Mouse (Mus musculus): ENCODE results near the gene BC005561. TPM values are rescaled to one million over a fixed set of nuclear protein-coding genes. Genes with fewer than 3 reads are reported as not detected.

The BC005561 gene
- polyA plus RNA-seq (2014; fragmentation: Nextera tagmentation; extraction: Ambion mirVana) = 9.6 and 10.6 TPM in 2 replicates

- peak; percentile 92 for DNase-seq (ENCODE audit: low spot score)
- H3K36me3 ChIP-seq (ENCODE audit: control insufficient read depth, insufficient read depth, low read length) = peaks cover 12% of the 10 kb centered on the region
- H3K27me3 ChIP-seq (replicated peaks; ENCODE audit: control insufficient read depth, insufficient read depth, low read length) = no peaks in the 10 kb centered on the region
- peak; percentile 95 for ATAC-seq
- H3K4me1 ChIP-seq (ENCODE audit: control insufficient read depth, insufficient read depth, low read length) = peaks cover 12% of the 10 kb centered on the region; the same call in 1 of the 2 replicates
- peaks cover 4% of the 10 kb centered on the region; the same call in 1 of the 2 replicates for H3K9me3 ChIP-seq (replicated peaks; ENCODE audit: control insufficient read depth, low read length)
- peak within 1 kb of the TSS; percentile 89 for H3K9ac ChIP-seq (ENCODE audit: low read length)
- peak within 1 kb of the TSS; percentile 85 for H3K4me3 ChIP-seq (ENCODE audit: low read depth, low read length)
- peak within 1 kb of the TSS; percentile 72 for H3K4me2 ChIP-seq (ENCODE audit: low read length)
- peak within 1 kb of the TSS; percentile 86 for H3K27ac ChIP-seq (ENCODE audit: low read depth, low read length)
- under 1% methylated on average over 67 of the region's 83 CpGs for WGBS
Observed at GRCm38 (mm10) chr5:104508195-104508891, at the start of gene BC005561. BC005561 (plus strand) TSS chr5:104508352.

- H3K36me3 ChIP-seq (ENCODE audit: control insufficient read depth, insufficient read depth, low read length) = no peaks in the 10 kb centered on the region
- H3K27ac ChIP-seq (ENCODE audit: low read depth, low read length) = peak within 1 kb of the TSS; percentile 95
- peaks cover 7% of the 10 kb centered on the region for H3K4me1 ChIP-seq (ENCODE audit: control insufficient read depth, insufficient read depth, low read length)
- 11% methylated on average over 46 of the region's 46 CpGs for WGBS
- peak within 1 kb of the TSS; percentile 80 for H3K4me3 ChIP-seq (ENCODE audit: low read depth, low read length)
- DNase-seq (ENCODE audit: low spot score) (peak; percentile 77), ATAC-seq (peak; percentile 89)
- no peaks in the 10 kb centered on the region for H3K27me3 ChIP-seq (replicated peaks; ENCODE audit: control insufficient read depth, insufficient read depth, low read length)
- no peaks in the 10 kb centered on the region for H3K9me3 ChIP-seq (replicated peaks; ENCODE audit: control insufficient read depth, low read length)
- peak within 1 kb of the TSS; percentile 73 for H3K4me2 ChIP-seq (ENCODE audit: low read length)
- H3K9ac ChIP-seq (ENCODE audit: low read length) = peak within 1 kb of the TSS; percentile 97
Observed at GRCm38 (mm10) chr5:104458832-104459705, 49.1 kb upstream of the BC005561 start, which contains the start of gene Pkd2. Pkd2 (plus strand) TSS chr5:104459450.

- peaks cover 7% of the 10 kb centered on the region for H3K4me1 ChIP-seq (ENCODE audit: control insufficient read depth, insufficient read depth, low read length)
- H3K27me3 ChIP-seq (replicated peaks; ENCODE audit: control insufficient read depth, insufficient read depth, low read length) = no peaks in the 10 kb centered on the region
- H3K9ac ChIP-seq (ENCODE audit: low read length) = peak overlapping the region; percentile 97
- H3K9me3 ChIP-seq (replicated peaks; ENCODE audit: control insufficient read depth, low read length) = no peaks in the 10 kb centered on the region
- H3K27ac ChIP-seq (ENCODE audit: low read depth, low read length) = peak overlapping the region; percentile 95
- under 1% methylated on average over 67 of the region's 82 CpGs for WGBS
- no peaks in the 10 kb centered on the region for H3K36me3 ChIP-seq (ENCODE audit: control insufficient read depth, insufficient read depth, low read length)
- peak; percentile 71 for DNase-seq (ENCODE audit: low spot score)
- H3K4me2 ChIP-seq (ENCODE audit: low read length) = peak overlapping the region; percentile 73
- H3K4me3 ChIP-seq (ENCODE audit: low read depth, low read length) = peak overlapping the region; percentile 80
- ATAC-seq = peak; percentile 79
Observed at GRCm38 (mm10) chr5:104459706-104460455, 48.3 kb upstream of the BC005561 start.

GRCm38 (mm10) chr5:104460456-104460838, 47.7 kb upstream of the BC005561 start:
- no peak overlapping the region for H3K27ac ChIP-seq (ENCODE audit: low read depth, low read length)
- H3K4me1 ChIP-seq (ENCODE audit: control insufficient read depth, insufficient read depth, low read length) = peaks cover 7% of the 10 kb centered on the region
- WGBS = 23% methylated on average over 3 of the region's 3 CpGs
- H3K4me3 ChIP-seq (ENCODE audit: low read depth, low read length) = peak overlapping the region; percentile 80
- peak overlapping the region; percentile 97 for H3K9ac ChIP-seq (ENCODE audit: low read length)
- ATAC-seq = no peak
- H3K36me3 ChIP-seq (ENCODE audit: control insufficient read depth, insufficient read depth, low read length) = peaks cover 4% of the 10 kb centered on the region; the same call in 1 of the 2 replicates
- no peaks in the 10 kb centered on the region for H3K9me3 ChIP-seq (replicated peaks; ENCODE audit: control insufficient read depth, low read length)
- H3K4me2 ChIP-seq (ENCODE audit: low read length) = peak overlapping the region; percentile 73
- DNase-seq (ENCODE audit: low spot score) = no peak
- H3K27me3 ChIP-seq (replicated peaks; ENCODE audit: control insufficient read depth, insufficient read depth, low read length) = no peaks in the 10 kb centered on the region

- Histone ChIP-seq H3K36me3 (ENCODE audit: control insufficient read depth, insufficient read depth, low read length) (peaks cover 8% of the 10 kb centered on the region), H3K27me3 (replicated peaks; ENCODE audit: control insufficient read depth, insufficient read depth, low read length) (no peaks in the 10 kb centered on the region), H3K4me3 (ENCODE audit: low read depth, low read length) (peak overlapping the region; percentile 80), H3K9ac (ENCODE audit: low read length) (0 out of 2 replicates have a peak overlapping the region, but pooled peaks have one; percentile 1), H3K9me3 (replicated peaks; ENCODE audit: control insufficient read depth, low read length) (no peaks in the 10 kb centered on the region), H3K4me2 (ENCODE audit: low read length) (peak overlapping the region; percentile 73), H3K27ac (ENCODE audit: low read depth, low read length) (no peak overlapping the region), H3K4me1 (ENCODE audit: control insufficient read depth, insufficient read depth, low read length) (peaks cover 7% of the 10 kb centered on the region)
- DNase-seq (ENCODE audit: low spot score) (peak; percentile 22), ATAC-seq (no peak)
- WGBS = 35% methylated on average over 6 of the region's 7 CpGs
Observed at GRCm38 (mm10) chr5:104460856-104461255, 47.3 kb upstream of the BC005561 start.

- WGBS = 95% methylated on average over 8 of the region's 8 CpGs
- no peak overlapping the region for H3K4me3 ChIP-seq (ENCODE audit: low read depth, low read length)
- H3K9me3 ChIP-seq (replicated peaks; ENCODE audit: control insufficient read depth, low read length) = no peaks in the 10 kb centered on the region
- ATAC-seq (no peak), DNase-seq (ENCODE audit: low spot score) (no peak)
- H3K36me3 ChIP-seq (ENCODE audit: control insufficient read depth, insufficient read depth, low read length) = peaks cover 31% of the 10 kb centered on the region
- H3K27ac ChIP-seq (ENCODE audit: low read depth, low read length) = no peak overlapping the region
- H3K9ac ChIP-seq (ENCODE audit: low read length) = no peak overlapping the region
- no peak overlapping the region for H3K4me2 ChIP-seq (ENCODE audit: low read length)
- H3K27me3 ChIP-seq (replicated peaks; ENCODE audit: control insufficient read depth, insufficient read depth, low read length) = no peaks in the 10 kb centered on the region
- H3K4me1 ChIP-seq (ENCODE audit: control insufficient read depth, insufficient read depth, low read length) = no peaks in the 10 kb centered on the region; the same call in 1 of the 2 replicates
Observed at GRCm38 (mm10) chr5:104465279-104465678, 42.9 kb upstream of the BC005561 start.

GRCm38 (mm10) chr5:104465731-104466130, 42.4 kb upstream of the BC005561 start:
- peaks cover 32% of the 10 kb centered on the region for H3K36me3 ChIP-seq (ENCODE audit: control insufficient read depth, insufficient read depth, low read length)

GRCm38 (mm10) chr5:104466816-104467215, 41.3 kb upstream of the BC005561 start:
- 94% methylated on average over 16 of the region's 16 CpGs for WGBS
- no peak overlapping the region for H3K4me3 ChIP-seq (ENCODE audit: low read depth, low read length)
- H3K9me3 ChIP-seq (replicated peaks; ENCODE audit: control insufficient read depth, low read length) = no peaks in the 10 kb centered on the region
- ATAC-seq (no peak), DNase-seq (ENCODE audit: low spot score) (no peak)
- H3K4me2 ChIP-seq (ENCODE audit: low read length) = no peak overlapping the region
- H3K27ac ChIP-seq (ENCODE audit: low read depth, low read length) = no peak overlapping the region
- H3K9ac ChIP-seq (ENCODE audit: low read length) = no peak overlapping the region
- no peaks in the 10 kb centered on the region for H3K4me1 ChIP-seq (ENCODE audit: control insufficient read depth, insufficient read depth, low read length)
- H3K27me3 ChIP-seq (replicated peaks; ENCODE audit: control insufficient read depth, insufficient read depth, low read length) = no peaks in the 10 kb centered on the region
- peaks cover 38% of the 10 kb centered on the region for H3K36me3 ChIP-seq (ENCODE audit: control insufficient read depth, insufficient read depth, low read length)

More at GRCm38 (mm10) chr5:104465731-104466130, 42.4 kb upstream of the BC005561 start:
- Histone ChIP-seq H3K27ac (ENCODE audit: low read depth, low read length) (no peak overlapping the region), H3K27me3 (replicated peaks; ENCODE audit: control insufficient read depth, insufficient read depth, low read length) (no peaks in the 10 kb centered on the region), H3K4me3 (ENCODE audit: low read depth, low read length) (no peak overlapping the region), H3K9ac (ENCODE audit: low read length) (no peak overlapping the region), H3K9me3 (replicated peaks; ENCODE audit: control insufficient read depth, low read length) (no peaks in the 10 kb centered on the region), H3K4me2 (ENCODE audit: low read length) (no peak overlapping the region), H3K4me1 (ENCODE audit: control insufficient read depth, insufficient read depth, low read length) (no peaks in the 10 kb centered on the region; the same call in 1 of the 2 replicates)
- DNase-seq (ENCODE audit: low spot score) (no peak), ATAC-seq (no peak)
- WGBS = 79% methylated on average over 12 of the region's 12 CpGs

All from forebrain, embryonic 14.5 days (tissue).